Mouse (Mus musculus) liver, adult 2 months (tissue): ENCODE measurements around the gene Parm1.

Experiments
- CTCF ChIP-seq: fragments of 200-500 bp; IDR thresholded peaks from 2 replicates; pipeline ENCODE4 v1.5.1; 2011; ENCODE audit warnings: low read depth, low read length, control low read depth
- POLR2A ChIP-seq: fragments of 200-500 bp; IDR thresholded peaks from 2 replicates; pipeline ENCODE4 v1.6.1; 2011; ENCODE audit warnings: low read length, control low read depth; ENCODE audit not compliant: insufficient read depth; ENCODE audit errors: extremely low read depth

DNA sequence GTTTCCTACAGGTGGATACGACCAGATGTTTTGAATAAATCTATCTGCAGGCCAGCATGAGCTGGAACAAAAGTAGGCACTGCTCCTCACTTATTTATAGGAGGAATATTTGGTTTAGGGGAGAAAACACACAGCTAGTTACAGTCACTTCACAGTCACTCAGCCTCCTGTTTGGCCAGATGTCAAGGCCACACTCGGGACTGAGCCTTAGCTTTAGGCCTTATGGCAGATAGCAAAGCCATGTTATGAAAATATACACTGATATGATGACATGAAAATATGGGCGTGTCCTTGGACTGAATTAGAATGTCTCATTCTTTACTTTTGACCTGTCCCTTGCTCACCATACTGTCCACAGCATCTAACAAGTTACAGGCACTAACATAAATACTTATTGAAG is 137.8 kb downstream of the Parm1 start:
- TF ChIP-seq POLR2A (no peak), CTCF (no peak)
